Mouse (Mus musculus) urinary bladder, adult 18-20 months (tissue): ENCODE measurements around the gene Tmem181a.
A peak's percentile ranks its signal among the peaks of the same experiment; 100 is the strongest.
"Not testable (repeated sequence)": the region's sequence is repeated elsewhere in the genome, so short reads cannot be mapped to it uniquely, and the experiment has no call there.

ENCODE experiments used
- DNase-seq, 2 experiments: peaks; one replicate each; pipeline ENCODE4 v3.0.0; 2022; ENCODE audit warnings: low spot score in 2 of 2, mixed read lengths in 2 of 2

Tmem181a gene

DNA sequence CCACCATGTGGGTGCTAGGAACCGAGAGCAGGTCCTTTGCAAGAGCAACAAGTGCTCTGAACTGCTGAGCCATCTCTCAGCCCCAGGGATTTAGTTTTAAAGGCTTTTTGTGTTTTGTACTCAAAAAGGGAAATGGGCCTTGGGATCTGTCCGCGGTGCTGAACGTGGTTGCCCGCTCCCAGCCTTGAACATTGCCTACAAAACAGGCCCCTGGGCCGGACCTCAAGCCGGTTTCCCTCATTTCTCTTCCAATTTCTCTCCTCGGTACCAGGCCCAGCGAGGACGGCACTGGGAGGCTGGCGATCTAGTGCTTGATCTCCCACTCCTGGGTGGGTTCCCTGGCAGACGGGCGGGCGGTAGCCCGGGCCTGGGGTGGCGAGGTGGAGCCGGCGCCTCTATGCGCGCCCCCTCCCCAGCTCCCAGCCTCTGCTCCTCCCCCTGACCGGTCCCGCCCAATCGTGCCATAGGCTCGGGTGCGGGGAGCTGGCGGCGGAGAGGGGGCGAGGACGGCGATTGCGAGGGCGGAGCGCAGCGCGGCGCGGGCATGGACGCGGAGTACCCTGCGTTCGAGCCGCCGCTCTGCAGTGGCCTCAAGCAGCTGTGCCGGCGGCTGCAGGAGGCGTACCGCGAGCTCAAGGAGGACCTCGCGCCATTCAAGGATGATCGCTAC, at the start of gene Tmem181a:
Gene Tmem181a, plus strand, starts transcription at position 461 of the 670 bp plus-strand sequence.
- DNase-seq = not testable (repeated sequence)

DNA sequence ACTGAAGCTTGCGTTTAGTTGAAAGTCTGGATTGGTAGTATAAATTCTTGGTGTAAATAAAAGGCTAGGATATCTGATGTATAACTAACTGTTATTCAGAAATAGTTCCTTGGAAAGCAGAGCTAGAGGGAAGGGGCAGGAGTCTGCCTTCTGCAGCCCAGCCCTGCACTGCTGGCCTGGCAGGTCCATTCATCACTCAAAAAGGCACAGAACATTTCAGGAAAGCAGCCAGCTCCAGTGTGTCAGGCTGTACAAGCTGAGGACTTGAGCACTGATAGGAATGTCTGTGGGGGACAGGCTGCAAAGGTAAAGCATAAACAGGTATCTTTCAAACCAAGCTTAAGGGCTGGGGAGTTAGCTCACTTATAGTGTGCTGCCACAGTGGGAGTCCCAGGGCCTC, 44.9 kb upstream of the Tmem181a start:
- DNase-seq = no peak

DNA sequence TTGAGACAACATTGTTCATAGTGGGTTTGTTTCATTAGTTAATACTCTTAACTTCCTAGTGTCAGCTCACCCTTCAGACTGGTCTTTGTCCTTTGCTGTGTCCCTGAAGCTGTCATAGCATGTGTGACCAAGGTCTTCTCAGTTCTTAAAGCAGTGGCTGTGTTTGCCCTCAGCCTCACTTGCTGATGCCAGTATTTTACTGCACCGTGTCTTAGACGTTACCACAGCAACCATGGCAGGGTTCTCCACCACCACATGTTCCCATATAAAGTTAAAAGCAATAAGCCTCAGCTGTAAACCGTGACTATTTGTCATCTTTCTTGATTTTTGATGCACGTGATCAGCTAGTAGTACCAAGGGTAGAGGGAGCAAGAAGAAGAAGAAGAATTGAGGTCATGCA, 41.0 kb upstream of the Tmem181a start:
- DNase-seq = no peak

DNA sequence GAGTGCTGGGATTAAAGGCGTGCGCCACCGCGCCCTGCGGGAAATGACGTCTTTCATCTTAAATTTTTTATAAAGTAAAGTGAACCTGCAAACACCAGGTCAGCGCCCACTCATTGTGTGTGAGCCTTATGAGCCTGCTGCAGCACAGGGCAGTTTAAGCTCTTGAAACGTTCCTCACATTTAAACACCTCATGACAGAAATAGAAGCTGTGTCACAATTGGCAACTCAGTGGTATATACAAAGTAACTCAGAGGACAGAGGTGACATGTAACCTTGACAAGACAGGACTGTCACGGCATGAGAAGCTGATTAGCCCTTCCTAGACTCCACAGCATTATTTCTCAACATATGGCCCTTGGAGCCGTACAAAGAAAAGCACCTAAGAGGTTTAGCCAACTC, 40.1 kb upstream of the Tmem181a start:
- DNase-seq = no peak

DNA sequence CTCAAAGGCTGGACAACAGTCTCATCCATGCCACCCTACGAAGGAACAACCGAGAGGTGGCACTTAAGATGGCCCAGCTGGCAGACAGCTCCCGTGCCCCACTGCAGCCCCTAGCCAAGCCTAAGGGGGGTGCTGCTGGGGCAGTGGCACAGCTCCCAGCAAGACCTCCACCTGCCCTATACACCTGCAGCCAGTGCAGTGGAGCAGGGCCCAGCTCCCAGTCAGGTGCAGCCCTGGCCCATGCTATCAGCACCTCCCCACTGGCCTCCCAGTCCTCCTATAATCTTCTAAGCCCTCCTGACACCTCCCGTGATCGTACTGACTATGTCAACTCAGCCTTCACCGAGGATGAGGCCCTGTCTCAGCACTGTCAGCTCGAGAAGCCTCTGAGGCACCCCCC, 24.0 kb upstream of the Tmem181a start:
- not testable (repeated sequence) for DNase-seq

DNA sequence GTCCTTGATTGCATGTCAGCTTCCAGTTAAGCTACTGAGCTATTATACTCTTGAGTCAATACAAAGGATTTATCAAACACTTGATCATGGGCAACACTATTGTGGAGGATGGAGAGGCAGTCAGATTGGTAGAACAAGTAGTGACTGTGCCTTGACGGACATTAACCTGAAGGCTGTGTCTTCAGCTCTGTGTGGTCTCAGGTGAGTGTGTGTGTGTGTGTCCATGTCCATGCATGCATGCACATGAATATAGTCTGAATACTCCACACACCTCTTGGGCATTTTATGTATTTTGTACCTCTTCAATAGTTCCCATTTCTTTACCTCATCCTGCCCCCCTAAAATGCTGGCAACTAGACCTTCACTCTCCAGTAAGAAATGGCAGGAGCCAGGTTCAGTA, 5.4 kb upstream of the Tmem181a start:
- not testable (repeated sequence) for DNase-seq

DNA sequence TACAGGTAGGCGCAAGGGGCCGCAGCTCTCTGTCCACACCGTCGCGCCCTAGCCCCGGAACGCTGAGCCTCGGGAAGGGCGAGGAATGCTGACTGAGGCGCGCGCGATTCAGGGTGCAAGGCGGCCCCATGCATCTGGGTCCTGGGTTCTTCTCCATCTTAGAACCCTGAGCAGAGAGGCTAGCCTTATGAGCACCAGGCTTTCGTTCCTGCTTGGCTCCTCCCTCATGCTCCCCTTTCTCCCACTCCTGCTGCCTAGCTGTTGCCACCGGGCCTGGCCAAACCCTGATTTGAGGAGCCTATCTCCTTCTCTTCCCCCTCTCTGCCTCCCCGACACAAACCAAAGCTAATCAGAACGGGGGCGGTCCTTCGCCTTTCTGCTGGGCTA, 403 bp downstream of the Tmem181a start:
- DNase-seq = not testable (repeated sequence)

DNA sequence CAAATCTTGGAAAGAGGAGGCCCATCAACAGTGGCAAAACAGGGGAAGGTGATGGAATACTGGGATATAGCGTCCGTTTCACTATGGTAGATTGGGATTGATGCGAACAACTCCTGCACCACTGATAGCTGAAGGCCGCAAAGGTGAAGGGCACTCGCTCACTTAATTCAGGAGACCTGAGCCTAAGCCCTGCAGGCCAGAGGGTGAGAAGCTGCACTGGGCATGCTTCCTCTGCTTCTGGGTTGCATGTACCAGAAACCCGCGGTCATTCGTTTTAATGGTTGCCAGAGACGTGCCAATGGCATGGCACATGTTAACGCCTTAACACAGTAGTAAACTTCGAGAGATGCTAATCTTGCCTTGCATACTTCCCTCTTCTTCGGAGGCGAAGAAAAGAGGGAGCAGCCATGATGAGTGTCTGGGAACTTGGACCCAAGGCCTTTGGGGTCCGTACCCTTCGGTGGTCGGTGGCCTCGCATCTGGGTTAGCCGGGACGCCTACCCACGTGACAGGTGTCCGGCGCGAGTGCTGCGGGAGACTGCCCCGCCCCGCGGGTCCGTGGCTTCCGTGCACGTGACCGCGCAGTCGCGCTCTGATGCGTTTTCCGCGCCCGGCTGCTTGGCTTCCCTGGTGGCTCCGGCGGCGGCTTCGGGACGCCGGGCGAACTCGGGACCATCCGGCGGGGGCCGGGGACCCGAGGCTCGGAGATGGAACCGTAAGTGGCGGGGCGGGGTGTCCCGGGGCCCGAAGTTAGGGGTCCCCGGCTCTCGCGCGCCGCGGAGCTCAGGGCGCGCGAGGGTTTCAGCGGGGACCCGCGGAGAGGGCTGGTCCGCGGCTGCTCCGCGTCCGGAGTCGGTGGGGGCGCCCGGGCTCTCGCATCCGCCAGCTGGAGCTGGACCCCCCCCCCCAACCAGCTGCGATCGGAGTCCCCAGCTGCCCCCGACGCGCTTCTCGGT, 13.5 kb downstream of the Tmem181a start:
- peak in 1 of 2 experiments; percentile 59 for DNase-seq

DNA sequence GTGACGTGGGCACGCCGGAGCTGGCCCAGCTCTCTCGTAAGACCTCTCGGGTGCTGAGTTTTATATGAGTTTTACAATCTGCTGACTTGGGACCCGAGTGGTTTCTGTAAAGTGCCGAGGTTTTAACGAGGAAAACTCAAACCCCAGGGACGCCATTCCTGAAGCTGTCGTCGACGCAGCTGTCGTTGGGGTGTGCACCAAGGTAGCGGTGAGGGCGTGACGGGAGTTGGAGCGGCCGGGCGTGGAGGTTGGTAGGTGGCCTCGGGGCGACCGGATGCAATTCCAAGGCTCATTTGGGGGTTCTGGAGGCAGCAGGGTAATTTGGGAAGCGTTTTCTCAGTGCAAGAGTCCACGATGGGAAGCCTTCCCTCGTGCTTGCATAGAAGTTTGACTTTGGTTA, 14.2 kb downstream of the Tmem181a start:
- not testable (repeated sequence) for DNase-seq

DNA sequence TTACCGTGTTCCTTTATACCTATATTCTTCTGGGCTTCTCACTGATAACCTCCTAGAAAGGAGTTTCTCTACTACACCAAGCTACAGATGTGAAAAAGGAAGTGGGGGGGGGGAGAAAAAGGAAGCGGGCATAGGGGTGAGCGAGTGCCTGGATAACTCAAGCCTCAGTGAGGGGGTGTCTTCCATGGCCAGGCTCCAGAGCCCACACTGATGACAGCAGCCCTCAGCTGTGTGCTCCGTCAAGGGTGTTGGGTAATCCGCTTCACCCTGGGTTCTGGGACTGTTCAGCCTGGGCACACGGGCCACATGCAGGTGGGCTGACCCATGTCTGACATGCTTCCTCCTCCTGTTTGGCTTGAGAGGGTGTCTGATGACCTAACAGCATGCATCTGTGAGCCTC, 15.3 kb downstream of the Tmem181a start:
- DNase-seq = not testable (repeated sequence)

DNA sequence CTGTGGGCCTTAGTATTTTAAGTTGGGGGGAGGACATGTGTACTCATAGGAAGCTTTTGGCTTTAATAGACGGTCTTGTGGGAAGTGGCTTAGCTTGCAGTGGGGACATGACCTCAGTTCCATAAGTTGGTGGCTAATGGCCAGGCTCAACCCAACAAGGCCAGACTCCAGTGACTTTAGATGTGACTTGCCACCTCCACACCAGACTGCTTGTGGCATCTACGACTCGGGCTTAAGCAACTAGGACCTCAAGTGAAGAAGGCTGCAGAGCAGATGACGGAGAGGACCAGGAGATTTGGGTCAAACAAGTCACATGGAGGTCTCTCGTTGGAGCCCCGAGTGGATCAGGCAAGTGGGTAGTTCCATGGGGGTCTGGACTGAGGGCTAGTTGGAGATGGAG, 18.0 kb downstream of the Tmem181a start:
- DNase-seq = not testable (repeated sequence)

DNA sequence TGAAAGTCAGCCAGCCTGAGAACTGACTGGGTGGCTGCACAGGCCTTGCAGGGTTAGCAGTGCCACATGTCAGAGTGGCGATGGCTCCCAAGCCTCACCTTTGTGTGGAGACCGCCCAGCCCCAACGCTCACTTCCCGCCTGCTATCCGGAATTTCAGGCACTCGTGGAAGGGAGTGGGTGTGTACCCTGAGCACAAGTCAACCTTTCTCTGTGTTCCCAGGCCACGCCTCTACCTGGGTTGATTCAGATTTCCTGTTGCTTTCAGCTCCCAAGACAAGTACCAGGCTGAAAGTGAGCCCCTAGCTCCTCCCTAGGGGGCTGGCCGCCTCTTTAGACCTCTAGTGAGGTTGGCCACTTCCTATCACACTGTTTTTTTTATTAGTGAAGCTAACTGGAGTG, 22.5 kb downstream of the Tmem181a start:
- peak in 1 of 2 experiments; percentile 58 for DNase-seq

DNA sequence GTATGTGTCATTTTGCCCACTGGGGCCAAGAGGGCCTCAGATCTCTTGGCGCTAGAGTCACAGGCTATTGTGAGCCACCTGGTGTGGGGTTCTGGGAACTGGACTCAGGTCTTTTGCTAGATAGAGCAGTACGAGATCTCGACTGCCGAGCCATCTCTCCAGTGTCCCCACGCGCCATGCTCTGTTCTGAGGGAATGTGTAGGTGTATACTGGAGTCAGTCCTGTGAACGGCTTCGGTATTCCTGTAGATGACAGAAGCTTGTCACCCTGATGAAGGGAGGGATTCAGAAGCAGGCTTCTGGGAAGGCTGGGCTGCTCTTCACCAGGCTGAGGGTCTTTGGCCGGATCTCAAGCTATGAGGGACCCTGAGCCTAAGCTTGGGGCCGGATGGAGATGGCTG, 23.1 kb downstream of the Tmem181a start:
- DNase-seq = not testable (repeated sequence)

DNA sequence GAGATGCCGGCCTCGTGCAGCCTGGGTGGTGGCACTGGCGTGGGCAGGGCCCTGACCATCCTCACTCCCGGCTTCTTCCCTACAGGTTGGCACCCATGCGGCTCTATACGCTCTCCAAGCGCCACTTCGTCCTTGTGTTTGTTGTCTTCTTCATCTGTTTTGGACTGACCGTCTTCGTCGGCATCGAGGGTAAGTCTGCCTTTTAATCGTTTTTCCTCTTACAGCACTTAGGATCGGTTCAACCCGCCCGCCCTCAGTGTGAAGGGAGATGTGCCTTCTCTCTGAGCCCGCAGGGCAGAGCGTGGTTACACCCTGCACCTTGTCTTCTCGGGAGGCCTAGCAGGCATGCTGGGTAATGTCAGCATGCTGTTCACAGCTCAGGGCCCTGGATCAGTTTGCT, 23.9 kb downstream of the Tmem181a start:
- DNase-seq = not testable (repeated sequence)

DNA sequence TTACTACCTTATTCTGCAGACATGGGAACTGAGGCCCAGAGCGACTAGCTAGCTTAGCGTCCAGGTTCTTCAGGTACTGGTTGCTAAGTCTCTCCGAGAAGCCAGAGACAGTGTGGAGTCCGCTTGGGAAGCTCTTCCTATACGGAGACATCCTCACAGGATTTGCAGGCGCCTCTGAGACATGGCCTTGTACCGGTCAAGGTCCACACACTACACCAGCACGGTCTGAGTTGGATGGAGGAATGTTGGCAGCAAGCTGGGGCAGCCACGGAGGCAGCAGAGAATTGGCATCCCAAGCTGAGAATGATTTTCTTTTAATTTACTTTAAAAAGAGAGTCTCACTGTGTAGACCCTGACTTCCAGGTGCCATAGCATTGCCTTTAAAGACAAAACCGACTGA, 26.5 kb downstream of the Tmem181a start:
- not testable (repeated sequence) for DNase-seq

DNA sequence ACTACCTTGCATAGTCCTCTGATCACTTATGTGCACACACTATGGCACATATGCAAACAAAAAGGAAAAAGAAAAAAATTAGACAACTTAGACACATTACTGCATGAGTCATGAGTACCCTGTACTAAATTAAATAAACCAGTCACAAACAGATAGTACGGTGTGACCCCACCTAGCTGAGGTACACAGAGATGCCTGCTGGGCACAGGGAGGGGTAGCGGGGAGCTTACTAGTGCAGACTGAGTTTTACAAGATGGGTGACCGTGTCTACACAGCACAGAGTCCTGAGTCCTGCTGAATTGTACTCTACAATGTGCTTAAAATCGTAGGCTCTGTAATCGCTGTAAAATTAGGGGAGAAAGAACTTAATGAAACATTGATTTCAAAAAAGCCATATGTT, 29.5 kb downstream of the Tmem181a start:
- DNase-seq = not testable (repeated sequence)

DNA sequence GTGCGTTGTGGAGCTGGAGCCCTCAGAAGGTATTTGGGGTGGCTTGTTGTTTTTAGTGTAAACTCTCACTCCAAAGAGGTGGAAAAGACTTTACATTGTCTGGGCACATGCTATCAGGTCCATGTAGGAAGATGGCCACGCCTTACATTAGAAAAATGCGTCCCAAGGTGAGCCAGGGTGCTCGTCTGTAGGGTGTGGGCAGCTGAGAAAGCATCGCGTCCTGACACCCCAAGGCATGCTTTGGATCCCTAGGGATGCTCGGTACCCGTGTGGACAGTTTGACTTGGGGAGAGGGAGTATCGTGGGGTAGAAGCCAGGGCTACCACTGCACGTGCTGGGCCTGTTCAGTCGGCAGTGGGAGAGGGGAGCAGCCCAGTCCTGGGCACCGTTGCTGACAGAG, 32.4 kb downstream of the Tmem181a start:
- DNase-seq = not testable (repeated sequence)

DNA sequence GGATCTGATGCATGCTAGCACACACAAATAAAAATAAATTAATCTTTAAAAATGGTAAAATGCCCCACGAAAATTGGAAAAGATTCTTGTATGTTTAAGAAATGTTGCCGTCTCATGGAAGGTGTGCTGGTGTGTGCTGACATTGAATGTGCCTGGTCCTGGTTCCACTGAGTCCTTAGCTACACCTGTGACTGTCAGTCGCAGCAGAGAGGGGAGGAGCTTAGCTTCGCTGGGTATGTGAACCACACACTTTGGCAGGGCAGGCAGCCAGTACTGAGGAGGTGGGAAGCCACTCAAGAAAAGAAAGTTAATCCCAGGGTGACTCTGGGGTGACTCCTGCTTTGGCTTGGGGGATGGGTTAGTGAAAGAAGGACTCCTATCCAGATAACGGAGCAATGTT, 37.2 kb downstream of the Tmem181a start:
- DNase-seq = not testable (repeated sequence)

DNA sequence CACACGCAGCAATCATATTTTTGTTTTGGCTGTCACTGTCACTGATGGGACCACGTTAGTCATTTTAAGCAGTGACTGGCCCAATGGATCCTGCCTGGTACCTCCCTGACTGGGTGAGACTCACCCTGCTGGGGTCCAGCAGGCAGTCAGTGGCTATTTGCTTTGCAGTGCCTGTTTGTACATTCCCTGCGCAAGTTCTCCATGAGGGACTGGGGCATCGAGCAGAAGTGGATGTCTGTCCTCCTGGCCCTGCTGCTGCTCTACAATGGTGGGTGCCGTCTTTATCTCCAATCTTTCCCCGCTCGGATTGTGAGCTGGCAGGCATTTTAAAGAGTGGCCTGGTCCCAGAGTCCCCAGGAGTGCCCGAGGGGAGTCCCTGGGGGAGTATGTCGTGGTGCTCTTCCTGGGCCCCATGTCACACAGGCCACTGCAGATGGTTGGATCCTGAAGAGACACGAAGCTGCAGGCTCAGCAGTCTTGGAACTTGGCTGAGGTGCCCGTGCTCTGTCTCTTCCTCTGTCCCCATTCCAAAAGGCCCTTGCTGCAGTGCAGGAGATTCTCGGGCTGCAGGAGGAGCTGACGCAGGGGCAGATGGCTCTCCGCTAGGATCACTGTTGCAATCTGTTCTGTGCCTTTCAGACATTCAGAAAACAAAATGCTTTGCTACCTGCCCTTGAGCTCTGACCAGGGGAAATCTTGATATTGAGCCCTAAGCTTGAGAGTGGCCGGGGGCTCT, 40.6 kb downstream of the Tmem181a start:
- not testable (repeated sequence) for DNase-seq

DNA sequence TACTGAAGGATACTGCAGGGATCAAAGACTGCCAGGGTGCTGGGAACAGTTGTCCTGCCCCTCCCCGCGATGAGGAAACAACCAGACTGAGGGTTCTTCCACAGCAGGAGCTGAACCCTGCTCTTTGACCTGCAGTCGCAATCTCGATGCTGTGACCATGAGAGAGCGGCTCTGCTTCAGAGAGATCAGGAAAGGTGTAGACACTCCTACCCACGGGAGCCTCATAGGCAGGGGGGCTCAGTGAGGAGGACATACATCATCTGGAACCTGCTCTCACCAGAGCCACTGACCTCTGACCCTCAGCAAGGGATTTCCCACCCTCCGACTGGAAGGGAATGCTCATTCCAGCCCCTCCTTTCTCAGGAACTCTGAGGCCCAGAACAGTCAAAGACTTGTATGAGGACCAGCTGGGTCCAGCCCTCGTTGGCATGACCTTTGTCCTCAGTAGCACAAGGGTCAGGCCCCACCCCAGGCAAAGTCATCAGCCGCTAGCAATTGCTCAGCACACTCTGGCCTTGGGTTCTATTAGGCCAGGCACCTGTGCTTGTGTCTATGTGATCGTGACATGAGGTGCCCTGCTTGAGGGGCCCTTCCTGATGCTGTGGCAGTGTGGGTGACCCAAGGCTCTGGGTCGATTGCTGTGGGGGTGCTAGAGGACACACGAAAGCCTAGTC, 43.7 kb downstream of the Tmem181a start:
- DNase-seq = not testable (repeated sequence)

DNA sequence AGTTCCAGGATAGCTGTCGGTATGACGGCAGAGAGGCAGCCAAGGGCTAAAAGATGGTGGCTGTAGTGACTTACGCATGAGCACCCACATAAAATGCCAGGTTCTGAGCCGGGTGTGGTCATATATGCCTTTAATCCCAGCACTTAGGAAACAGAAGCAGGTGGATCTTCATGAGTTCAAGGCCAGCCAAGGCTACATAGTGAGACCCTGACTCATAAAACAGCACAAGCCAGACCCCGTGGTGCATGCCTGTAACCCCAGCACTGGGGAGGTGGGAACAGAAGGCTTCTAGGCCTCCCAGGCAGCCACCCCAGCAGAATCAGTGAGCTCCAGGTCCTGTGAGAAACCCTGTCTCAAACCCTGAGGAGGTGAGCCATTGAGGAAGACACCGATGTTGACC, 48.2 kb downstream of the Tmem181a start:
- DNase-seq = not testable (repeated sequence)
